ENCODE assay signal across 13 mouse cellular contexts in the genomic region with DNA sequence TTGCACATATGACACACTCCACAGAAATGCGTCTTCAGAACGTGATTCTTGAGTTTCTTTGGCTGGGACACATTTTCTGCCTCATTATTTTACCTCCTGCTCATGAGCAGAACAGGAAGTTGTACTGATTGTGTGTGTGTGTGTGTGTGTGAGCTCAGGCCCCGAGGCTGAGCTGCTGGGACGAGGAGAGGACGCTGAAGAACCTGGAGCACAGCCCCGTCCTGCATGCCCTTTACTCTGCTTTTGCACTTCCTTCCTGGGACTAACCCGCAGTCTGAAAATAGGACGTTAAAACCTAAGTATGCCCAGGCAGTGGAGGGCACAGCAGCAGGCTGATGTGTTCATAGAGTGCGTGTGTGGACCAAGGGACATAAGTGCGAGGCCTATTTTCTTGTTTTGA. TPM values are rescaled to one million over a fixed set of nuclear protein-coding genes. Genes with fewer than 3 reads are reported as not detected.
DNase-seq lines count a peak whose midpoint lies in the region; ATAC-seq lines count a peak whose summit lies in the region.
"Had no signal": no experiment of that assay in that cellular context is flagged by ENCODE, and none has a peak within 500 bp of the region (broad histone marks: within the 10 kb centered on the region; RNA-seq: fewer than 3 reads in every experiment).

No protein-coding gene starts in this region.

- peak; percentile 64 to 81 for DNase-seq in heart, adult 18-20 months
- DNase-seq in NIH3T3 (ENCODE audit: low read depth) = peak; percentile 27
- DNase-seq in heart, adult 9 months (ENCODE audit: low spot score in 2 of 2) = peak; percentile 63 to 69
- DNase-seq in limb, embryonic 10.5 days (ENCODE audit: low spot score) = no peak
- DNase-seq in spleen, postnatal 36 days (ENCODE audit: low spot score in 2 of 2) = no peak
- DNase-seq: cerebellum, postnatal 10 days; lung, postnatal 36 days; right cerebral cortex, postnatal 25 days had no signal

- H3K4me1 ChIP-seq in heart, embryonic 12.5 days (replicated peaks) = peaks cover 11% of the 10 kb centered on the region
- H3K4me1 ChIP-seq in limb, embryonic 10.5 days = peaks cover 43% of the 10 kb centered on the region
- 0 out of 2 replicates have a peak, but pooled peaks cover 2% of the 10 kb centered on the region for H3K4me1 ChIP-seq in intestine, embryonic 16.5 days (ENCODE audit: control insufficient read depth, insufficient read depth, low read length)
- H3K4me1 ChIP-seq: forebrain, embryonic 12.5 days; hindbrain, embryonic 15.5 days had no signal

- H3K27me3 ChIP-seq in heart, embryonic 12.5 days (replicated peaks) = no peaks in the 10 kb centered on the region
- no peaks in the 10 kb centered on the region for H3K27me3 ChIP-seq in limb, embryonic 10.5 days (ENCODE audit: low read depth, poor library complexity, severe bottlenecking)
- no peaks in the 10 kb centered on the region for H3K27me3 ChIP-seq in intestine, embryonic 16.5 days (replicated peaks; ENCODE audit: control insufficient read depth, insufficient read depth, low read length)
- H3K27me3 ChIP-seq: forebrain, embryonic 12.5 days; hindbrain, embryonic 15.5 days had no signal

- H3K9me3 ChIP-seq in heart, embryonic 12.5 days (replicated peaks) = no peaks in the 10 kb centered on the region
- no peaks in the 10 kb centered on the region for H3K9me3 ChIP-seq in limb, embryonic 10.5 days (replicated peaks)
- H3K9me3 ChIP-seq in intestine, embryonic 16.5 days (ENCODE audit: control insufficient read depth, low read length) = no peaks in the 10 kb centered on the region
- H3K9me3 ChIP-seq: forebrain, embryonic 12.5 days; hindbrain, embryonic 15.5 days had no signal

- H3K4me3 ChIP-seq in heart, embryonic 12.5 days = no peak overlapping the region
- H3K4me3 ChIP-seq in limb, embryonic 10.5 days = no peak overlapping the region
- no peak overlapping the region for H3K4me3 ChIP-seq in intestine, embryonic 16.5 days (ENCODE audit: low read length)
- H3K4me3 ChIP-seq: forebrain, embryonic 12.5 days; hindbrain, embryonic 15.5 days had no signal

- H3K27ac ChIP-seq in heart, embryonic 12.5 days (ENCODE audit: poor library complexity, severe bottlenecking) = no peak overlapping the region
- peak overlapping the region; percentile 76 for H3K27ac ChIP-seq in limb, embryonic 10.5 days
- no peak overlapping the region for H3K27ac ChIP-seq in intestine, embryonic 16.5 days (ENCODE audit: low read length)
- H3K27ac ChIP-seq: forebrain, embryonic 12.5 days; hindbrain, embryonic 15.5 days had no signal

- no peak overlapping the region for H3K9ac ChIP-seq in heart, embryonic 12.5 days
- H3K9ac ChIP-seq in intestine, embryonic 16.5 days (ENCODE audit: low read depth, low read length) = no peak overlapping the region
- H3K9ac ChIP-seq: forebrain, embryonic 12.5 days; hindbrain, embryonic 15.5 days had no signal

- no peak for ATAC-seq in heart, embryonic 12.5 days (ENCODE audit: insufficient number of reproducible peaks, low FRiP score)
- ATAC-seq in activated CD4-positive, CD25-positive, alpha-beta regulatory T cell, adult 4 months = no peak
- no peak for ATAC-seq in intestine, embryonic 16.5 days

- WGBS in heart, embryonic 12.5 days = 42% methylated on average over 10 of the region's 10 CpGs
- 45% methylated on average over 10 of the region's 10 CpGs for WGBS in limb, embryonic 10.5 days
- 54% methylated on average over 10 of the region's 10 CpGs for WGBS in intestine, embryonic 16.5 days

- H3K4me2 ChIP-seq in heart, embryonic 12.5 days = no peak overlapping the region
- H3K4me2 ChIP-seq in intestine, embryonic 16.5 days (ENCODE audit: low read depth, low read length) = no peak overlapping the region
- H3K4me2 ChIP-seq: forebrain, embryonic 12.5 days; hindbrain, embryonic 15.5 days had no signal

- H3K36me3 ChIP-seq in heart, embryonic 12.5 days = no peaks in the 10 kb centered on the region
- peaks cover 71% of the 10 kb centered on the region for H3K36me3 ChIP-seq in limb, embryonic 10.5 days
- no peaks in the 10 kb centered on the region for H3K36me3 ChIP-seq in intestine, embryonic 16.5 days (ENCODE audit: control insufficient read depth, insufficient read depth, low read length)
- H3K36me3 ChIP-seq: forebrain, embryonic 12.5 days; hindbrain, embryonic 15.5 days had no signal

RNA-seq across cellular contexts. Expression of a gene that starts 33.9 kb away (rescaled TPM):
- total RNA-seq in heart, adult 18-20 months (2021) = 10 to 100 TPM; 22.8 to 24.3 TPM
- 5.2 and 6.0 TPM in 2 replicates for polyA plus RNA-seq in heart, embryonic 12.5 days (2016; fragmentation: Nextera tagmentation; extraction: Ambion mirVana)
- polyA plus RNA-seq in limb, embryonic 10.5 days (2016; fragmentation: Nextera tagmentation; extraction: Ambion mirVana) = 58.8 and 63.8 TPM in 2 replicates
- polyA plus RNA-seq in activated CD4-positive, CD25-positive, alpha-beta regulatory T cell, adult 4 months (2017; shearing (Covaris generic)) = under 1 TPM in 1 of 2 experiments, not detected in 1; 0.29 TPM
- polyA plus RNA-seq in intestine, embryonic 16.5 days (2015; fragmentation: Nextera tagmentation; extraction: Ambion mirVana) = 16.8 and 17.6 TPM in 2 replicates

Comparison
In these comparisons a context has a peak if more than half of its experiments do, and no peak if none do; other contexts are left out.
1. DNase-seq: peak in heart, adult 18-20 months (2 of 2), NIH3T3 (single experiment) and heart, adult 9 months (2 of 2); none in limb, embryonic 10.5 days (single experiment) and spleen, postnatal 36 days (0 of 2).